Mouse (Mus musculus) heart, adult 2 months (tissue): ENCODE measurements around the gene Trio.

Experiments used
- CTCF ChIP-seq: fragments of 200-600 bp; IDR thresholded peaks from 2 replicates; pipeline ENCODE4 v1.8.1; 2022; ENCODE audit warnings: antibody characterized with exemption, mild to moderate bottlenecking, moderate library complexity
- EP300 ChIP-seq: fragments of 200-500 bp; IDR thresholded peaks from 2 replicates; pipeline ENCODE4 v1.6.1; 2011; ENCODE audit warnings: low read depth, low read length, control low read depth; ENCODE audit not compliant: insufficient read depth
- POLR2A ChIP-seq: fragments of 200-500 bp; IDR thresholded peaks from 2 replicates; pipeline ENCODE4 v1.6.1; 2011; ENCODE audit warnings: mild to moderate bottlenecking, low read depth, low read length, control low read depth; ENCODE audit not compliant: insufficient read depth

DNA sequence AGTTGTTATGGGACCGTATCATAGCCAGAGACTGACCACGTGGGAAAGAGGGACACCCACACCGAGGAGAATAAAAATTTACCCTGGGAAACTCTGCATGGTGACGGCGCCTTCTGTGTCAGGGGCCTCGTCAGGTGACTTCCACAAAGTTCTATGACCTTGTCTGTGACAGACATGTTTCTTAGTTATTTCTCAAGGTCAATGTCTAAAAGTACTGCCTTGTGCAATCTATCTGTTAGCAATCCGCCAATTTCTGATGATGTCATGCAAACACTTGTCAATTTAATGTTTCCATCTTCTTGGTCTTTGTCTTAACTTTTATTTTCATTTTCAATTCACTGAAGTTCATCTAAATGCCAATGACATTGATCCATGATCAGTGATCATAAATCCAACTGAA, 157.8 kb downstream of the Trio start:
- TF ChIP-seq CTCF (no peak), POLR2A (no peak), EP300 (no peak)
